Mouse (Mus musculus) heart, adult 10 weeks (tissue): ENCODE measurements around the gene Trmt13. TPM values are rescaled to one million over a fixed set of nuclear protein-coding genes. Genes with fewer than 3 reads are reported as not detected.

ENCODE experiments used
- polyA plus RNA-seq: library from polyadenylated mRNA; stranded (reverse); fragments of 350-450 nt; fragmentation: Illumina TruSeq; extraction: RNeasy Lipid Tissue Mini Kit (QIAGEN cat#74804); gene quantifications from one replicate; pipeline ENCODE4 v1.2.3, GENCODE M21; 2014; ENCODE audit warnings: low read depth, low replicate concordance

Gene Trmt13
- polyA plus RNA-seq = 8.4 TPM

DNA sequence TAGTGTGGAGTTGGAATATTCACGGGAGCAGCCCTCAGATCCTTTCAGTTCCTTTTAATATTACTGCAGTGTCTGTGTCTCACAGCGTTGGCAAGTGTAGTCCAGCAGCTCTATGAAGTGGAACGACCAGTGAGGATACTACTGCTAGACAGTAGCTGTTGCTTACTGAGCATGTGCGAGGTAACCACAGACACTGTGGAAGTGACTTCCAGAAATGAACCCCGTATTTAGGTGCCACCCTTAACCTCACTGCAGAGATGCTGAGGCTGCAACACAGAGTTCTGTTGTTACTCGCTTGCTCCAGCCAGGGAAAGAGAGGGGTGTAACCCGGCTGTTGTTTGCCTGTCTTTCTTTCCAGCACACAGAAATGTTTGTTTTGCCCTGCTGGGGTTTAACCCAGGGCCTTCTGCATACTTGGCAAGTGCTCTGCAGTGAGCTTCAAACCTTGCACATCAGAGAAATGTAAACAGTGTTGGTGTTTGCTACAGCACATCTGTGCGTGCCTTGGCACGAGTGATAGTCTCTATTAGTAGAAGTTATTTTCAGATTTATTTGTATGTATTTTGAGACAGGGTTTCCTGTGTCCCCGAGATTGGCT lies at the start of gene Trmt13:
Gene Trmt13 (minus strand): TSS at position 293 of the 598 bp plus-strand sequence.

DNA sequence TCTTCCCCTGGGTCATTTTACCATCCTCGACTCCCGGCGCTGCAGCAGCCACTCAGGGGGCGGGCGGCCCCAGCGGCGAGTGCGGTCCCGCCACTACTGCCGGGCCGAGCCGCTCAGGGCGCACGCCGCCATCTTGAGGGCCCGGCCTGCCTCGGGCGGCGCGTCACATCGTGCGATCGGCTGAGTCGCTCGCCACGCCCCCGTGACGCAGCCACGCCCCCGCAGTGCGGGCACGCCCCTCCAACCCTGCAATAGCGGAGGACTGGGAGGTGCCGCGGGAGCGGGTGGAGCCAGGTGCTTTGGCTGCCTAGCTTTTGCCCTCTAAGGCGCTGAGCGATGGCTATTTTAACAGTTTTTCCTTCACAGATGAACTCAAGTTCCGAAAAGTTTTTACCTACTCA lies 48.1 kb upstream of the Trmt13 start, which contains the start of gene Mfsd14a:
Gene Mfsd14a (minus strand): TSS at position 215 of the 401 bp plus-strand sequence.

DNA sequence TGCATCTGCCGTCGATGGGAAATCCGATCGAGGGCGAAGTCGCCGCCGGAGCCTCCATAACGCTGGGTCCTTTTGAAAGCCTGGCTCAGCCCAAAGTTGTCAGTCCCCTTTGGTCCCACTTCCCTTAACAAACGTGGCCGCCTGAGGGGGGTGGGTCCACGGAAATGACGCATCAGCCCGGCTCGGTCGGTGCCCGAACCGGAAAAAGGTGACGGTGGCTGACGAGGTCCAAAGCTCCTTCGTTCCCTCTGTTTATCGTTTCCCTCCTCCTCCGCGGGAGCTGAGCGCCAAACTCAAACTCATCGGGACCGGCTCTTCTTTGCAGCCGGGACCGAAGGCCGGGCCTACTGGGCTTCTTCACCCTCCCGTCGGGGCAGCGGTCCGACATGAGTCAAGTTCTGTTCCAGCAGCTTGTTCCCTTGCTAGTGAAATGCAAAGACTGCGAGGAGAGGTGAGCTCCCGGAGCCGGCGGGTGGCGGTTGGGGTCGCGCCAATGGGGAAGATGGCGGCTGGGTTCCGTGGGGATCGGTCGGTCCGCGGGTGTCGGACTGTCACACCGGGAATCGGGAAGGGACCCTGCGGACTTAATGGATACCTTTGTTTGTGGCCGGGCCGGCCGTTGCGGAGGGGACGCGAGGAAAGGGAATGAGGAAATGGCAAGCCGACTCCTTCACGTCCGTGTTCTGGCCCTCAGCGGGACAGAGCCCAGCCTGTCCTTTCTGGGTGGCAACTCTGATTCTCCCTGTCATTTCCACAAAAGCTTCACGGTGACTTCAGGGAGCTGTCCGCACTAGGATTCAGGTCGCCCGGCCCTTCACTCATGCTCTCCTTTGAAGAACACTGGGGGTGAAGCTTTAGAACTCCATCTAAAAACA lies 19.4 kb downstream of the Trmt13 start, which contains the start of gene Sass6:
Gene Sass6 (plus strand): TSS at position 255 of the 875 bp plus-strand sequence.

DNA sequence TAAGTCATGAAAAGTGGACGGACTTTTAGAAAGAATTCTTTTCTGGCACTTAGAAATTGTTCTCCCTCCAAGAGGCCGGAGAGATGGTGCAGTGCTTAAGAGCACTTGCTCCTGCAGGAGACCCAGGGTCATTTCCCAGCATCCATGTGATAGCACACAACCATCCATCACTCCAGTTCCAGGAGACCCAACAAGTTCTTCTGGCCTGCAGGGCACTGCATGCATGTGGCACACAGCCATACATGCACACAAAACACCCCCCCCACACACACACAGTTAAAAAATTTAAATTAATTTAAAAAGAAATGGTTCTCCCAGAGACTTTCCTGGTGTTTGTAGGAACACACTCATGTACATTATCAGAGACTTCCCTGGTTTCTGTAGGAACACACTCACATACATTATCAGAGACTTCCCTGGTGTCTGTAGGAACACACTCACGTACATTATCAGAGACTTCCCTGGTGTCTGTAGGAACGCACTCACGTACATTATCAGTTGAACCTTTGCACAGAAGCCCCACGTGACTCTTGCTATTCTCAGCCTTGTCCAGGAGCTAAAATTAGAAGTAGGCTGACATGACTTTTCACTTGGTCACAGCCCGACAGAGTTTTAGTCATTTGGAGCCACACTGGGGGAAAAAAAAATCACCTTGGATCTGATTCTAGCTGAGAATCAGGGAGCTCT lies 51.8 kb downstream of the Trmt13 start, which contains the start of gene Lrrc39:
Gene Lrrc39 (plus strand): TSS at position 566 of the 687 bp plus-strand sequence.

Other genes starting within 250 kb of the Trmt13 start
- gene Cdc14a, start 190.6 kb downstream of the Trmt13 start, polyA plus RNA-seq = 2.9 TPM
- 19.4 TPM for gene Rtca, start 106.4 kb downstream of the Trmt13 start, polyA plus RNA-seq
- 66.1 TPM for gene Dbt, start 101.5 kb downstream of the Trmt13 start, polyA plus RNA-seq
- 93.1 TPM for gene Lrrc39, start 51.6 kb downstream of the Trmt13 start, polyA plus RNA-seq
- 1.8 TPM for gene Sass6, start 19.6 kb downstream of the Trmt13 start, polyA plus RNA-seq
- 22.6 TPM for gene Mfsd14a, start 48.1 kb upstream of the Trmt13 start, polyA plus RNA-seq
- not detected for gene Gm43191, start 66.7 kb upstream of the Trmt13 start, polyA plus RNA-seq
- gene Slc35a3, start 98.2 kb upstream of the Trmt13 start, polyA plus RNA-seq = 11.2 TPM
- gene Agl, start 193.6 kb upstream of the Trmt13 start, polyA plus RNA-seq = 106 TPM
- 2.7 TPM for gene Frrs1, start 244.9 kb upstream of the Trmt13 start, polyA plus RNA-seq